Mouse (Mus musculus): ENCODE measurements at regions not wholly inside any gene's neighbourhood (a gene's known extent, or its start where the extent isn't known, plus 50 kb on each side); places are given as distances from the start of the nearest gene placed in this dataset.

GRCm38 (mm10) chr14:54182838-54183237, 71.1 kb downstream of the Dad1 start:
- TF ChIP-seq CTCF (conservative IDR thresholded peaks at IDR 0.05; ENCODE audit: insufficient read depth, insufficient read length, low read depth, low read length) (no peak), POLR2A (IDR thresholded peaks at IDR 0.05; ENCODE audit: low read depth, low read length) (no peak)

Measured in kidney, adult 2 months (tissue).